Comparison of ENCODE assay signal across 19 mouse cellular contexts in the genomic region with DNA sequence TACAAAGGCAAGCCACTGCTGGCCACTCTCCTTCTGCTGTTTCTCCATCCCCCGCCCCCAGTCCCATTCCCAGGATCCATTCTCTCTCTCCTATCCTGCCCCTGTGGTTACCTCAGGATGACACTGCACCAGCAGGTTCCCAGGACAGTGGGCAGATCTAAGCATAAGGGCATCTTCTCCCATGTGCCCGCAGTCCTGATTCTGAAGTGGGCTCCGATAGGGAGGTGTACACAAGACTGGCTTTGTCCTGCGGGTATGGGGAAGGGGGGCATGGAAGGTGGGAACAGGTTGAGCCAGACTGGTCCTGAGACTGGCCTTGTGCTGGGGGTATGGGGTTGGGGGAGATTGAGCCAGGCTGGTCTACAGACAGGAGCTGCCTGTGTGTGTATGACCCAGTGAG. TPM values are rescaled to one million over a fixed set of nuclear protein-coding genes. Genes with fewer than 3 reads are reported as not detected.
"Had no signal": no experiment of that assay in that cellular context is flagged by ENCODE, and none has a peak within 500 bp of the region (broad histone marks: within the 10 kb centered on the region; RNA-seq: fewer than 3 reads in every experiment).

No protein-coding gene starts in this region.

- H3K4me1 ChIP-seq: limb, embryonic 12.5 days; liver, embryonic 13.5 days; megakaryocyte, embryonic 14.5 days; stomach, embryonic 15.5 days had no signal

- H3K27ac ChIP-seq: limb, embryonic 12.5 days; liver, embryonic 13.5 days; lung, embryonic 15.5 days; macrophage; neural tube, embryonic 12.5 days; stomach, embryonic 15.5 days had no signal

- H3K4me2 ChIP-seq: limb, embryonic 12.5 days; liver, embryonic 13.5 days; lung, embryonic 15.5 days; neural tube, embryonic 12.5 days; stomach, embryonic 15.5 days had no signal

- H3K27me3 ChIP-seq: neural tube, embryonic 12.5 days; stomach, embryonic 15.5 days had no signal

- H3K9me3 ChIP-seq: limb, embryonic 12.5 days; liver, embryonic 13.5 days; lung, embryonic 15.5 days; megakaryocyte, embryonic 14.5 days; neural tube, embryonic 12.5 days; stomach, embryonic 15.5 days had no signal

- DNase-seq: kidney, adult 2 months; kidney, postnatal 25 days; liver; liver, embryonic 13.5 days; liver, postnatal 0 days; lung, postnatal 14 days; right cerebral cortex, postnatal 14 days; thymus, postnatal 4 days had no signal

- ATAC-seq: intestine, embryonic 16.5 days; liver, postnatal 0 days had no signal

- H3K36me3 ChIP-seq: limb, embryonic 12.5 days; liver, embryonic 13.5 days; lung, embryonic 15.5 days; neural tube, embryonic 12.5 days; stomach, embryonic 15.5 days had no signal

- H3K4me3 ChIP-seq: limb, embryonic 12.5 days; liver, embryonic 13.5 days; lung, embryonic 15.5 days; megakaryocyte, embryonic 14.5 days; neural tube, embryonic 12.5 days; stomach, embryonic 15.5 days had no signal

- H3K9ac ChIP-seq: limb, embryonic 12.5 days; liver, embryonic 13.5 days; liver, postnatal 0 days; lung, embryonic 15.5 days; neural tube, embryonic 12.5 days; stomach, embryonic 15.5 days had no signal

RNA-seq across cellular contexts. Expression of a gene that starts 14.4 kb away (rescaled TPM):
- polyA plus RNA-seq: kidney, embryonic 16.5 days; liver, embryonic 13.5 days; liver, postnatal 0 days; macrophage; spleen, adult 2 months; testis, adult 2 months had no signal

RNA-seq across cellular contexts. Expression of a gene that starts 16.5 kb away (rescaled TPM):
- total RNA-seq: monocyte, adult 5-6 weeks had no signal
- polyA plus RNA-seq: limb, embryonic 12.5 days; liver, embryonic 13.5 days; liver, postnatal 0 days; macrophage had no signal
